Mouse (Mus musculus) monocyte, adult 5-6 weeks (primary cell): ENCODE results near the gene Qpct. TPM values are rescaled to one million over a fixed set of nuclear protein-coding genes. Genes with fewer than 3 reads are reported as not detected.
A peak's percentile ranks its signal among the peaks of the same experiment; 100 is the strongest.

Source experiments
- ATAC-seq: fragments of 153-309, 156-312 bp; replicated peaks from 2 replicates; pipeline ENCODE4 v1.8.0; 2017; ENCODE audit warnings: mild to moderate bottlenecking; ENCODE audit not compliant: low TSS enrichment, insufficient number of reproducible peaks, severe bottlenecking, poor library complexity, low FRiP score
- total RNA-seq: library from RNA; stranded (forward); fragments of 200-1000, 200-491, 200-594 nt; gene quantifications from 3 replicates; pipeline ENCODE4 v1.2.3, GENCODE M21; 2017

Gene Qpct
- total RNA-seq = 4.3 to 7.2 TPM (median 6.2 TPM) in 3 replicates

GRCm38 (mm10) chr17:79051606-79052005 lies at the start of gene Qpct:
Gene Qpct (plus strand): TSS chr17:79051906.
- no peak for ATAC-seq

- ATAC-seq = no peak
These were observed 38.1 kb upstream of the Qpct start for GRCm38 (mm10) chr17:79013625-79014024.

- no peak for ATAC-seq
These were observed 36.6 kb upstream of the Qpct start for GRCm38 (mm10) chr17:79014911-79015685.

GRCm38 (mm10) chr17:79015831-79016230 lies 35.9 kb upstream of the Qpct start:
- ATAC-seq = peak; percentile 60

- no peak for ATAC-seq
These were observed 33.3 kb upstream of the Qpct start for GRCm38 (mm10) chr17:79018422-79018821.

GRCm38 (mm10) chr17:79019726-79020207 lies 31.9 kb upstream of the Qpct start:
- no peak for ATAC-seq

GRCm38 (mm10) chr17:79020208-79020983 lies 31.3 kb upstream of the Qpct start, which contains the start of gene Prkd3:
Gene Prkd3 (minus strand): TSS chr17:79020816.
- no peak for ATAC-seq

GRCm38 (mm10) chr17:79020984-79021335 lies 30.7 kb upstream of the Qpct start:
- ATAC-seq = no peak

- no peak for ATAC-seq
These were observed 29.0 kb upstream of the Qpct start for GRCm38 (mm10) chr17:79022746-79023145.

GRCm38 (mm10) chr17:79024544-79024943 lies 27.2 kb upstream of the Qpct start:
- ATAC-seq = no peak

- no peak for ATAC-seq
These were observed 22.5 kb upstream of the Qpct start for GRCm38 (mm10) chr17:79029226-79029625.

GRCm38 (mm10) chr17:79031569-79031968 lies 20.1 kb upstream of the Qpct start:
- no peak for ATAC-seq

GRCm38 (mm10) chr17:79032782-79033181 lies 18.9 kb upstream of the Qpct start:
- ATAC-seq = no peak; the same call in 1 of the 2 replicates

- no peak for ATAC-seq
These were observed 12.0 kb upstream of the Qpct start for GRCm38 (mm10) chr17:79039660-79040059.

GRCm38 (mm10) chr17:79043705-79044104 lies 8.0 kb upstream of the Qpct start:
- ATAC-seq = no peak

GRCm38 (mm10) chr17:79052088-79052812 lies 544 bp downstream of the Qpct start:
- peak; percentile 73 for ATAC-seq

- ATAC-seq = no peak
These were observed 6.6 kb downstream of the Qpct start for GRCm38 (mm10) chr17:79058271-79058670.

GRCm38 (mm10) chr17:79060221-79060620 lies 8.5 kb downstream of the Qpct start:
- no peak for ATAC-seq

GRCm38 (mm10) chr17:79064250-79064649 lies 12.5 kb downstream of the Qpct start:
- ATAC-seq = no peak
